Mouse (Mus musculus) liver, adult 2 months (tissue): Measurements from ENCODE around the gene Srebf2. TPM values are rescaled to one million over a fixed set of nuclear protein-coding genes. Genes with fewer than 3 reads are reported as not detected.

ENCODE experiments used
- DNase-seq: peaks from one replicate; pipeline ENCODE4 v3.0.0-alpha.2; 2011; ENCODE audit warnings: low read depth, low spot score; ENCODE audit errors: extremely low read depth
- H3K27ac ChIP-seq: fragments of 200-500 bp; replicated peaks from 2 replicates; pipeline ENCODE4 v1.5.1; 2012; ENCODE audit warnings: low read depth, mild to moderate bottlenecking, control low read depth, inconsistent platforms, low read length; ENCODE audit not compliant: insufficient read depth
- H3K27me3 ChIP-seq: fragments of 200-500 bp; 2 replicates; pipeline ENCODE4 v1.6.1; 2012; ENCODE audit warnings: mild to moderate bottlenecking, moderate library complexity, low read length, inconsistent platforms; ENCODE audit not compliant: control insufficient read depth, insufficient read depth
- H3K36me3 ChIP-seq: fragments of 200-500 bp; 2 replicates; pipeline ENCODE4 v1.6.1; 2012; ENCODE audit warnings: low read length, inconsistent platforms; ENCODE audit not compliant: control insufficient read depth, insufficient read depth
- H3K4me1 ChIP-seq: fragments of 200-500 bp; 2 replicates; pipeline ENCODE4 v1.6.1; 2011; ENCODE audit warnings: low read length; ENCODE audit not compliant: control insufficient read depth, insufficient read depth
- H3K4me3 ChIP-seq: fragments of 200-500 bp; 2 replicates; pipeline ENCODE4 v1.5.1; 2011; ENCODE audit warnings: low read depth, mild to moderate bottlenecking, control low read depth, low read length, moderate library complexity; ENCODE audit not compliant: insufficient read depth
- H3K79me2 ChIP-seq: fragments of 200-500 bp; 2 replicates; pipeline ENCODE4 v1.6.1; 2012; ENCODE audit warnings: inconsistent platforms, mild to moderate bottlenecking, low read length, moderate library complexity; ENCODE audit not compliant: control insufficient read depth, insufficient read depth
- H3K9ac ChIP-seq: fragments of 200-500 bp; 2 replicates; pipeline ENCODE4 v1.6.1; 2012; ENCODE audit warnings: low read depth, mild to moderate bottlenecking, control low read depth, inconsistent platforms, low read length
- CTCF ChIP-seq: fragments of 200-500 bp; IDR thresholded peaks from 2 replicates; pipeline ENCODE4 v1.5.1; 2011; ENCODE audit warnings: low read depth, low read length, control low read depth
- POLR2A ChIP-seq: fragments of 200-500 bp; IDR thresholded peaks from 2 replicates; pipeline ENCODE4 v1.6.1; 2011; ENCODE audit warnings: low read length, control low read depth; ENCODE audit not compliant: insufficient read depth; ENCODE audit errors: extremely low read depth
- WGBS: fragments of 180-500 bp; shearing (Covaris S2); methylation state at CpG from one replicate; pipeline ENCODE4 v1.1.7; 2018; 5-methylcytosine and 5-hydroxymethylcytosine counted together
- polyA plus RNA-seq: library from polyadenylated mRNA; depleted of rRNA; stranded (reverse); fragments of >200 nt; gene quantifications from 2 replicates; pipeline ENCODE4 v1.2.3, GENCODE M21; 2012
- total RNA-seq: library from RNA; depleted of rRNA; stranded (reverse); fragments of >200 nt; gene quantifications from 2 replicates; pipeline ENCODE4 v1.2.3, GENCODE M21; 2014

Srebf2 gene
- total and polyA plus RNA-seq, 2 experiments: 16.5 to 66.3 TPM

GRCm38 (mm10) chr15:82217039-82217438 is 70.1 kb downstream of the Srebf2 start:
- DNase-seq: no peak
- H3K4me1 ChIP-seq: no peaks in the 10 kb centered on the region
- WGBS: 48% methylated on average over 7 of the region's 7 CpGs

GRCm38 (mm10) chr15:82217980-82218379 is 71.0 kb downstream of the Srebf2 start:
- no peaks in the 10 kb centered on the region for H3K36me3 ChIP-seq
- no peak for TF ChIP-seq CTCF
- no peak for TF ChIP-seq POLR2A
- no peak overlapping the region for H3K27ac ChIP-seq
- peaks cover 19% of the 10 kb centered on the region for H3K27me3 ChIP-seq
- no peak overlapping the region for H3K9ac ChIP-seq
- no peaks in the 10 kb centered on the region for H3K79me2 ChIP-seq
- H3K4me3 ChIP-seq: no peak overlapping the region
- DNase-seq: no peak
- WGBS: 53% methylated on average over 9 of the region's 9 CpGs
- H3K4me1 ChIP-seq: no peaks in the 10 kb centered on the region

More at GRCm38 (mm10) chr15:82217039-82217438, 70.1 kb downstream of the Srebf2 start:
- Histone ChIP-seq H3K4me3 (no peak overlapping the region), H3K36me3 (no peaks in the 10 kb centered on the region), H3K27ac (no peak overlapping the region), H3K9ac (no peak overlapping the region), H3K79me2 (no peaks in the 10 kb centered on the region), H3K27me3 (peaks cover 26% of the 10 kb centered on the region)
- 0 out of 2 replicates have a peak, but pooled peaks have one; percentile 5 for TF ChIP-seq CTCF
- no peak for TF ChIP-seq POLR2A

- Histone ChIP-seq H3K36me3 (no peaks in the 10 kb centered on the region), H3K27me3 (peaks cover 15% of the 10 kb centered on the region; the same call in 1 of the 2 replicates), H3K4me3 (no peak overlapping the region), H3K79me2 (no peaks in the 10 kb centered on the region), H3K9ac (no peak overlapping the region), H3K4me1 (no peaks in the 10 kb centered on the region), H3K27ac (no peak overlapping the region)
- no peak for TF ChIP-seq CTCF
- TF ChIP-seq POLR2A: no peak
- WGBS: 75% methylated on average over 26 of the region's 26 CpGs
- DNase-seq: no peak
Observed at GRCm38 (mm10) chr15:82218778-82219666, 72.0 kb downstream of the Srebf2 start.

- Histone ChIP-seq H3K27ac (no peak overlapping the region), H3K79me2 (no peaks in the 10 kb centered on the region), H3K36me3 (no peaks in the 10 kb centered on the region), H3K27me3 (peaks cover 18% of the 10 kb centered on the region), H3K4me1 (no peaks in the 10 kb centered on the region), H3K9ac (no peak overlapping the region), H3K4me3 (no peak overlapping the region)
- DNase-seq: peak; percentile 24
- TF ChIP-seq CTCF: no peak
- no peak for TF ChIP-seq POLR2A
- 76% methylated on average over 11 of the region's 12 CpGs for WGBS
Observed at GRCm38 (mm10) chr15:82220003-82220675, 73.2 kb downstream of the Srebf2 start.

GRCm38 (mm10) chr15:82221104-82221860 is 74.3 kb downstream of the Srebf2 start:
- no peaks in the 10 kb centered on the region for H3K4me1 ChIP-seq
- H3K79me2 ChIP-seq: no peaks in the 10 kb centered on the region
- TF ChIP-seq CTCF: no peak; the same call in 1 of the 2 replicates
- peaks cover 14% of the 10 kb centered on the region for H3K27me3 ChIP-seq
- H3K27ac ChIP-seq: no peak overlapping the region
- no peaks in the 10 kb centered on the region for H3K36me3 ChIP-seq
- H3K4me3 ChIP-seq: no peak overlapping the region
- no peak overlapping the region for H3K9ac ChIP-seq
- no peak for DNase-seq
- 81% methylated on average over 14 of the region's 14 CpGs for WGBS
